Mouse (Mus musculus) inflammation-experienced regulatory T-cells, adult 6 months (primary cell): ENCODE measurements around the gene Aldh3b3. TPM values are rescaled to one million over a fixed set of nuclear protein-coding genes. Genes with fewer than 3 reads are reported as not detected.
"Not testable (repeated sequence)": the region's sequence is repeated elsewhere in the genome, so short reads cannot be mapped to it uniquely, and the experiment has no call there.

Source experiments
- ATAC-seq: one replicate; pipeline ENCODE4 v1.8.0; 2017
- polyA plus RNA-seq, 3 experiments: library from polyadenylated mRNA; unstranded; fragments of 100-300 nt; shearing (Covaris generic); gene quantifications; one replicate each; pipeline ENCODE4 v1.2.1; 2017

The Aldh3b3 gene
- polyA plus RNA-seq, 3 experiments from 2014 or later: not detected

- peak; percentile 39 for ATAC-seq
These were observed 22.3 kb upstream of the Aldh3b3 start for GRCm38 (mm10) chr19:3935896-3936850.

- ATAC-seq: no peak
These were observed 16.1 kb upstream of the Aldh3b3 start for GRCm38 (mm10) chr19:3942315-3942714.

GRCm38 (mm10) chr19:3942986-3943735, 15.3 kb upstream of the Aldh3b3 start:
- ATAC-seq: peak; percentile 71

- no peak for ATAC-seq
These were observed 12.4 kb upstream of the Aldh3b3 start for GRCm38 (mm10) chr19:3945872-3946564.

GRCm38 (mm10) chr19:3946715-3947114, 11.7 kb upstream of the Aldh3b3 start:
- ATAC-seq: peak; percentile 43

- no peak for ATAC-seq
These were observed 10.6 kb upstream of the Aldh3b3 start for GRCm38 (mm10) chr19:3947813-3948212.

GRCm38 (mm10) chr19:3948546-3948945, 9.9 kb upstream of the Aldh3b3 start:
- no peak for ATAC-seq

- ATAC-seq: no peak
These were observed 8.1 kb upstream of the Aldh3b3 start for GRCm38 (mm10) chr19:3950331-3950730.

GRCm38 (mm10) chr19:3951461-3951860, 7.0 kb upstream of the Aldh3b3 start:
- no peak for ATAC-seq

- ATAC-seq: no peak
These were observed 6.3 kb upstream of the Aldh3b3 start for GRCm38 (mm10) chr19:3952099-3952498.

- no peak for ATAC-seq
These were observed 3.4 kb upstream of the Aldh3b3 start for GRCm38 (mm10) chr19:3955033-3955432.

GRCm38 (mm10) chr19:3955804-3956203, 2.6 kb upstream of the Aldh3b3 start:
- no peak for ATAC-seq

GRCm38 (mm10) chr19:3957296-3958036, 979 bp upstream of the Aldh3b3 start:
- not testable (repeated sequence) for ATAC-seq

GRCm38 (mm10) chr19:3959030-3959429, 585 bp downstream of the Aldh3b3 start:
- ATAC-seq: no peak

GRCm38 (mm10) chr19:3960211-3960610, 1.8 kb downstream of the Aldh3b3 start:
- no peak for ATAC-seq

GRCm38 (mm10) chr19:3961805-3962204, 3.4 kb downstream of the Aldh3b3 start:
- not testable (repeated sequence) for ATAC-seq

- no peak for ATAC-seq
These were observed 4.0 kb downstream of the Aldh3b3 start for GRCm38 (mm10) chr19:3962469-3962868.

GRCm38 (mm10) chr19:3964030-3964429, 5.6 kb downstream of the Aldh3b3 start:
- ATAC-seq: no peak

GRCm38 (mm10) chr19:3966330-3967075, 8.1 kb downstream of the Aldh3b3 start:
- no peak for ATAC-seq

GRCm38 (mm10) chr19:3967258-3967657, 8.8 kb downstream of the Aldh3b3 start:
- ATAC-seq: no peak

GRCm38 (mm10) chr19:3972229-3972628, 13.8 kb downstream of the Aldh3b3 start, which contains the start of gene Aldh3b2:
Gene Aldh3b2, plus strand, starts transcription at chr19:3972328.
- no peak for ATAC-seq
